Mouse (Mus musculus): Measurements from ENCODE around the gene Gm10715.
"Not testable (repeated sequence)": the region's sequence is repeated elsewhere in the genome, so short reads cannot be mapped to it uniquely, and the experiment has no call there.

DNA sequence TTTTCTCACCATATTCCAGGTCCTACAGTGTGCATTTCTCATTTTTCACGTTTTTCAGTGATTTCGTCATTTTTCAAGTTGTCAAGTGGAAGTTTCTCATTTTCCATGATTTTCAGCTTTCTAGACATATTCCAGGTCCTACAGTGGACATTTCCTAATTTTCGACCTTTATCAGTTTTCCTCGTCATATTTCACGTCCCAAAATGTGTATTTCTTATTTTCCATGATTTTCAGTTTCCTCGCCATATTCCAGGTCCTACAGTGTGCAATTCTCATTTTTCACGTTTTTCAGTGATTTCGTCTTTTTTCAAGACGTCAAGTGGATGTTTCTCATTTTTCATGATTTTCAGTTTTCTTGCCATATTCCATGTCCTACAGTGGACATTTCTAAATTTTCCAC lies 9.5 kb upstream of the Gm10715 start:
- TF ChIP-seq CTCF (conservative IDR thresholded peaks at IDR 0.05; ENCODE audit: low read length); POU5F1 (IDR thresholded peaks at IDR 0.05; ENCODE audit: borderline replicate concordance, low read length); NANOG (IDR thresholded peaks at IDR 0.05; ENCODE audit: borderline replicate concordance, low read length): not testable (repeated sequence)
